Mouse (Mus musculus) kidney, postnatal 4 days (tissue): Measurements from ENCODE around the gene Prmt7.

ENCODE experiments used
- DNase-seq, 2 experiments: peaks; one replicate each; pipeline ENCODE4 v3.0.0; 2021; ENCODE audit warnings: mixed read lengths in 2 of 2

Prmt7 gene

DNA sequence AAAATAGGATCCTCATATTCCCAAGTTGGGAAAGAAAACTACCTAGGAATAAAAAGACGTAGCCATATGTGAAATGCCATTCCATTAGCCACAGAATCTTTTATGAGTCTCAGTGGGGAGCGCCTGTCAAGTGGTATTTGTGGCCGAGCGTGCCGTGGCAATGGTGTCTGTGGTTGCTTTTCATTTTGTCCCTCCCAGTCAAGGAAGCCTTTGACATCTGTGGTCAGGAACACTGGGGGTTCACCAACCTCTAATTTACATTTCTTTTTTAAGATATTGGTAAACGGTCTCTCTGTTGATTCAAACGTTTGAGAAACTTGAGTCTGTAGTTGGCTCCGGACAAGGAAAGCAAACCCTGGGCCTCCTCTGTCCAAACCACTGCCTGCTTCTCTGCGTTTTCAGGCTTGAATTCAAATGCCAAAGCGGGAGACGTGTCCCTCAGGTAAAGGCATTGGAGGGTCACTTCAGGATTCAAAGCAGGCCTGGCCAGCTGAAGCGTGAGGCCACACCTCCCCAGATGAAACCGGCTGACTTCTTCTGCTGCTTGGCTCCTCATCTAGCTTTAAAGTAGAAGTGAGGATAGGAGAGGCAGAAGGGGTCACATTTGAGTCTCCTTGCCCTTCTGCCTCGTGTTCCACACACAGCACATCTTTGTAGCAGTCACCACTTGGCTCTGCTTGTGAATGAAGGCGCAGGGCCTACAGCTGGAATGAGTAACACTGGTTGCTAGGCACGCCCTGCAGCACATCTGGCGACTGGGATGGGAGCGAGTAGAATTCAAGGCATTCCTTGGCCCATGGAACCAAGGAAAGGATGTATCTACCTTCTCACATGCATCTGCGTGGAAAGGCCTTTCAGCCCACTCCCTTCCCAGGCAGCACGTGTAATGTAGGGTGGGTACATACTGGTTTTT lies 82.0 kb downstream of the Prmt7 start:
- no peak for DNase-seq

DNA sequence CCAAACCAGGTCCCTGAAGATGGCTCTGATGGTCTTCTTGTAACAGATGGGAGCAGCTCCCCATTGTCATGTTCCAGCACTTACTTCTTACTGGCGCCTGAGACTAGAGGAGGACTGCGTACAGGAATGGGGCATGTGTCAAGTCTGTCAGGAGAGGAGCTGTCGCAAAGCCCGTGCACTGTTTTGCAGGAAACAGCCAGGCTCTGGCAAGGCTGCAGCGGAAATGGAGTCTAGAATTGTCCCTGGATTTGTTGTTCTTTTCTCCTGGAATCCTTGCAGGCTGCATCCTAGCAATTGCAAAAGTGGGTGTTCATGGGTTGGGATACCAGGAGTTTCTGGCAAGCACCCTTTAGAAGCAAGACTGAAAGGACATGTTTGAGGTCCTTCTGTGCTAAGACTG lies 87.5 kb downstream of the Prmt7 start:
- peak; percentile 32 to 60 for DNase-seq

DNA sequence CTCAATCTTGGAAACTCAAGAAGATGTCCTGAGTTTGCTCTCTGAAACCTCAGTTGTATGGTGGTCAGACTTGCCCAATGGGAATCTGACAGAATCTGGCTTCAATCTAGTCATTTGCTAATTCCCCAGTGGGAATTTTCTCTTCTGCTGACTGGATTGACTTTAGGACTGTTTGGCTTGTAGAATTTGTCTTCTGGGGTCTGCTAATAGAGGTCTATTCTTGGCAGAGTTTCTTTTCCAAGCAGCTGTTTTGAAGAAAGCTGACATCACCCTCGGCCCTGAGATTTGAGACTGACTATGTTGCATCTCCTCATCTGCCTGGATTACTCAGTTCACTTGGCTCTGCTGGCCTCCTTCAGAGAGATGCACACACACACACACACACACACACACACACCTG lies 88.1 kb downstream of the Prmt7 start:
- DNase-seq, result no peak

DNA sequence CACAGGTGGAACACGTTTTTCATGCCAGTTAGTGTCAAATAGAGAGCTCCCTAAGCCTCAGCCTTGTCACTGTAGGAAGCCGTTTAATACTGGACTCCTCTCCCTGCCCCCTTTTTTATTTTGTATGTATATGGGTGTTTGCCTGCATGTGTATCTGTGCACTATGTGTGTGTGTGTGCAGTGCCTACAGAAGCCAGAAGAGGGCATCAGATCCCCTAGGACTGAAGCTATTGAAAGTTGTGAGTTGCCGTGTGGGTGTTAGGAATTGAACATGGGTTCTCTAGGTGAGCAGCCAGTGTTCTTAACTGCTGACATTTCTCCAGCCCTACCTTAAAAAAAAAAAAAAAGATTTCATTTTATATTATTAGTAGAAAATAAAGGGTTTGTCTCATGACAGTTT lies 89.0 kb downstream of the Prmt7 start:
- DNase-seq, result no peak

DNA sequence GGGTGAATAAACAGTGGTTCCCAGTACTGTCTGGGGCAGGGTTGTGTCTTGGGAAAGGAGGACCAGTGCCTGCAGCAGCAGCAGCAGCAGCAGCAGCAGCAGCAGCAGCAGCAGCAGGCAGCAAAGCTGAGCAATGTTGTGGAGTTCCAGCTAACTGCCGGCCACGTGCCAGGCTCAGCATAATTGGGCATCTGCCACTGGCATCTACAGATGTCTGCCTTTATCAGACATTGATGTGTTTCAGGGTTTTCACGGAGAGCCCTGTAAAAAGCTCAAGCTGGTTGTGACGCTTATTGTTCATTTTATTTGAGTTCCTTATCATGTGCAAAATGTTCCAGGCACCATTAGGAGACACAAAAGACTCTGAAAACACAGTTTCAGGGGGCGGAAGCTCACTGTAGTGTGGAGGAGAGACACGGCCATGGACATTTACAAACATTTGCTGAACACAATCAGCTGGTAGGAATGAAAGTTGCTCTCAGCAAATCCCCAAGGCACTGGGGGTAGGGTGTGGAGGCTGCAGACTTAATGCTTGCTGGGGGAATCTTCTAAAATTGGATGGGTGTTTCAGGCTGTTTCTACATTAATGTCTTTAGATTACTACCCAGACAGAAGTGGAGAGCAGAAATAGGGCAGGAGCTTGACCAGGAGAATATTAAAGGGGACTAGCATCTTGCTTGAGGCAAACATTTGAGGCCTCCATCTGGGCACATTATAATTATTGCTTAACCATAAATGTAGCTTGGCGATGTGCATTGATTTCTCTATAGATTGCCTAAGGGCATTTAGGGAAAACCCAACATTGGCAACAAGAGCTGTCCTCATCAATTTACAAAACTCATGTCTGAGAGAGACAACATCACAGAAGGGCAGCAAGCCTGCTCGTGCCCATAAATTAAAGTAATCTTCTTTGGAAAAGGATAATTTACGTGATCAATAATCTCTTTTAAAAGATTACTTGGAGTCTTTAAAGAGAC lies 90.3 kb downstream of the Prmt7 start:
- no peak for DNase-seq
